Mouse (Mus musculus): ENCODE measurements around the gene Esrrg.

Gene Esrrg

GRCm38 (mm10) chr1:187830937-187831336 lies 222.3 kb downstream of the Esrrg start:
- DNase-seq (ENCODE audit: low spot score in 2 of 2) = no peak

- DNase-seq (ENCODE audit: low spot score in 2 of 2) = no peak
Observed at GRCm38 (mm10) chr1:187832851-187833250, 224.3 kb downstream of the Esrrg start.

- no peak for DNase-seq (ENCODE audit: low spot score in 2 of 2)
Observed at GRCm38 (mm10) chr1:187834576-187834975, 226.0 kb downstream of the Esrrg start.

- DNase-seq (ENCODE audit: low spot score in 2 of 2) = no peak
Observed at GRCm38 (mm10) chr1:187836384-187836783, 227.8 kb downstream of the Esrrg start.

- DNase-seq (ENCODE audit: low spot score in 2 of 2) = no peak
Observed at GRCm38 (mm10) chr1:187836876-187837275, 228.3 kb downstream of the Esrrg start.

- no peak for DNase-seq (ENCODE audit: low spot score in 2 of 2)
Observed at GRCm38 (mm10) chr1:187841629-187842028, 233.0 kb downstream of the Esrrg start.

GRCm38 (mm10) chr1:187842702-187843101 lies 234.1 kb downstream of the Esrrg start:
- no peak for DNase-seq (ENCODE audit: low spot score in 2 of 2)

GRCm38 (mm10) chr1:187854148-187854547 lies 245.6 kb downstream of the Esrrg start:
- no peak for DNase-seq (ENCODE audit: low spot score in 2 of 2)

- DNase-seq (ENCODE audit: low spot score in 2 of 2) = no peak
Observed at GRCm38 (mm10) chr1:187862339-187862738, 253.7 kb downstream of the Esrrg start.

GRCm38 (mm10) chr1:187868427-187868826 lies 259.8 kb downstream of the Esrrg start:
- DNase-seq (ENCODE audit: low spot score in 2 of 2) = no peak

- no peak for DNase-seq (ENCODE audit: low spot score in 2 of 2)
Observed at GRCm38 (mm10) chr1:187872208-187872607, 263.6 kb downstream of the Esrrg start.

GRCm38 (mm10) chr1:187872744-187873143 lies 264.2 kb downstream of the Esrrg start:
- no peak for DNase-seq (ENCODE audit: low spot score in 2 of 2)

GRCm38 (mm10) chr1:187873770-187874169 lies 265.2 kb downstream of the Esrrg start:
- no peak for DNase-seq (ENCODE audit: low spot score in 2 of 2)

GRCm38 (mm10) chr1:187887270-187887669 lies 278.7 kb downstream of the Esrrg start:
- DNase-seq (ENCODE audit: low spot score in 2 of 2) = no peak

GRCm38 (mm10) chr1:187888142-187888541 lies 279.6 kb downstream of the Esrrg start:
- no peak for DNase-seq (ENCODE audit: low spot score in 2 of 2)

- no peak for DNase-seq (ENCODE audit: low spot score in 2 of 2)
Observed at GRCm38 (mm10) chr1:187889096-187889495, 280.5 kb downstream of the Esrrg start.

- no peak for DNase-seq (ENCODE audit: low spot score in 2 of 2)
Observed at GRCm38 (mm10) chr1:187891262-187891661, 282.7 kb downstream of the Esrrg start.

GRCm38 (mm10) chr1:187895459-187895858 lies 286.9 kb downstream of the Esrrg start:
- no peak for DNase-seq (ENCODE audit: low spot score in 2 of 2)

- no peak for DNase-seq (ENCODE audit: low spot score in 2 of 2)
Observed at GRCm38 (mm10) chr1:187896291-187896690, 287.7 kb downstream of the Esrrg start.

- no peak for DNase-seq (ENCODE audit: low spot score in 2 of 2)
Observed at GRCm38 (mm10) chr1:187896910-187897309, 288.3 kb downstream of the Esrrg start.

GRCm38 (mm10) chr1:187899541-187899940 lies 290.9 kb downstream of the Esrrg start:
- DNase-seq (ENCODE audit: low spot score in 2 of 2) = no peak

GRCm38 (mm10) chr1:187900756-187901155 lies 292.2 kb downstream of the Esrrg start:
- no peak for DNase-seq (ENCODE audit: low spot score in 2 of 2)

GRCm38 (mm10) chr1:187902176-187902575 lies 293.6 kb downstream of the Esrrg start:
- no peak for DNase-seq (ENCODE audit: low spot score in 2 of 2)

GRCm38 (mm10) chr1:187904731-187905130 lies 296.1 kb downstream of the Esrrg start:
- DNase-seq (ENCODE audit: low spot score in 2 of 2) = no peak

- DNase-seq (ENCODE audit: low spot score in 2 of 2) = no peak
Observed at GRCm38 (mm10) chr1:187907407-187907806, 298.8 kb downstream of the Esrrg start.

Measured in urinary bladder, postnatal 4 days (tissue).